Comparison of ENCODE assay signal across 21 mouse cellular contexts in genomic region chr1:136704139-136704538, GRCm38 (mm10).
DNase-seq lines count a peak whose midpoint lies in the region; ATAC-seq lines count a peak whose summit lies in the region.
"Had no signal": no experiment of that assay in that cellular context is flagged by ENCODE, and none has a peak within 500 bp of the region (broad histone marks: within the 10 kb centered on the region; RNA-seq: fewer than 3 reads in every experiment).

No protein-coding gene starts in this region.

- H3K4me3 ChIP-seq in heart, embryonic 11.5 days (ENCODE audit: low read depth, low read length): no peak overlapping the region
- H3K4me3 ChIP-seq in midbrain, embryonic 16.5 days (ENCODE audit: low read depth, low read length): no peak overlapping the region
- H3K4me3 ChIP-seq: forebrain, embryonic 15.5 days; hindbrain, embryonic 15.5 days; limb, embryonic 12.5 days; liver, embryonic 13.5 days; megakaryocyte, embryonic 14.5 days; midbrain, embryonic 13.5 days; neural tube, embryonic 12.5 days had no signal

- H3K4me1 ChIP-seq in heart, embryonic 11.5 days (ENCODE audit: control insufficient read depth, insufficient read depth, low read length): no peaks in the 10 kb centered on the region
- peaks cover 9% of the 10 kb centered on the region for H3K4me1 ChIP-seq in midbrain, embryonic 16.5 days (ENCODE audit: control insufficient read depth, insufficient read depth, low read length)
- H3K4me1 ChIP-seq: limb, embryonic 12.5 days; neural tube, embryonic 12.5 days had no signal

- no peaks in the 10 kb centered on the region for H3K27me3 ChIP-seq in heart, embryonic 11.5 days (ENCODE audit: control insufficient read depth, insufficient read depth, low read length)
- no peaks in the 10 kb centered on the region for H3K27me3 ChIP-seq in midbrain, embryonic 16.5 days (ENCODE audit: control insufficient read depth, insufficient read depth, low read depth, low read length)
- H3K27me3 ChIP-seq: forebrain, embryonic 15.5 days; hindbrain, embryonic 15.5 days; limb, embryonic 12.5 days; liver, embryonic 13.5 days; midbrain, embryonic 13.5 days; neural tube, embryonic 12.5 days had no signal

- WGBS in heart, embryonic 11.5 days (ENCODE audit: insufficient replicate concordance): 83% methylated on average over 5 of the region's 5 CpGs
- WGBS in midbrain, embryonic 16.5 days: 95% methylated on average over 5 of the region's 5 CpGs

- no peak overlapping the region for H3K9ac ChIP-seq in heart, embryonic 11.5 days (ENCODE audit: low read depth, low read length)
- H3K9ac ChIP-seq in midbrain, embryonic 16.5 days (ENCODE audit: low read depth, low read length): no peak overlapping the region
- H3K9ac ChIP-seq: forebrain, embryonic 15.5 days; hindbrain, embryonic 15.5 days; limb, embryonic 12.5 days; liver, embryonic 13.5 days; midbrain, embryonic 13.5 days; neural tube, embryonic 12.5 days had no signal

- ATAC-seq in heart, embryonic 11.5 days (replicated peaks; ENCODE audit: insufficient number of reproducible peaks, low FRiP score, low TSS enrichment): 0 out of 2 replicates have a peak, but pooled peaks have one; percentile 22
- no peak for ATAC-seq in midbrain, embryonic 16.5 days
- ATAC-seq: CD4-positive, CD25-positive, alpha-beta regulatory T cell, adult 4 months; forebrain, embryonic 15.5 days; midbrain, embryonic 13.5 days had no signal

- peak; percentile 45 for DNase-seq in adrenal gland, postnatal 14 days
- no peak for DNase-seq in adrenal gland, postnatal 36 days
- no peak for DNase-seq in heart, adult 8-10 months (ENCODE audit: low spot score)
- peak; percentile 53 for DNase-seq in fibroblast of lung, adult 2 months (ENCODE audit: low read depth)
- peak; percentile 42 to 47 for DNase-seq in gastrocnemius, postnatal 36 days
- DNase-seq: adrenal gland, adult 8-10 months; cerebellum, postnatal 36 days; kidney, adult 2 months; liver, embryonic 13.5 days; lung, adult 2 months; right cerebral cortex, postnatal 14 days had no signal

- no peak overlapping the region for H3K4me2 ChIP-seq in heart, embryonic 11.5 days
- H3K4me2 ChIP-seq in midbrain, embryonic 16.5 days (ENCODE audit: low read length): no peak overlapping the region
- H3K4me2 ChIP-seq: forebrain, embryonic 15.5 days; hindbrain, embryonic 15.5 days; limb, embryonic 12.5 days; liver, embryonic 13.5 days; midbrain, embryonic 13.5 days; neural tube, embryonic 12.5 days had no signal

- intact Hi-C loops in gastrocnemius, postnatal 36 days (cut with DNase I): no loop called here

- H3K9me3 ChIP-seq in heart, embryonic 11.5 days (replicated peaks; ENCODE audit: control insufficient read depth, low read length): no peaks in the 10 kb centered on the region
- no peaks in the 10 kb centered on the region for H3K9me3 ChIP-seq in midbrain, embryonic 16.5 days (replicated peaks; ENCODE audit: control insufficient read depth, low read length, poor library complexity, severe bottlenecking)
- H3K9me3 ChIP-seq: forebrain, embryonic 15.5 days; hindbrain, embryonic 15.5 days; limb, embryonic 12.5 days; liver, embryonic 13.5 days; midbrain, embryonic 13.5 days; neural tube, embryonic 12.5 days had no signal

- no peak overlapping the region for H3K27ac ChIP-seq in heart, embryonic 11.5 days (ENCODE audit: low read depth, low read length)
- no peak overlapping the region for H3K27ac ChIP-seq in midbrain, embryonic 16.5 days (ENCODE audit: low read length)
- H3K27ac ChIP-seq: forebrain, embryonic 15.5 days; hindbrain, embryonic 15.5 days; kidney, postnatal 0 days; limb, embryonic 12.5 days; liver, embryonic 13.5 days; midbrain, embryonic 13.5 days; neural tube, embryonic 12.5 days had no signal

- H3K36me3 ChIP-seq in heart, embryonic 11.5 days (ENCODE audit: control insufficient read depth, insufficient read depth, low read length): no peaks in the 10 kb centered on the region
- no peaks in the 10 kb centered on the region for H3K36me3 ChIP-seq in midbrain, embryonic 16.5 days (ENCODE audit: control insufficient read depth, insufficient read depth, low read length)
- H3K36me3 ChIP-seq: forebrain, embryonic 15.5 days; hindbrain, embryonic 15.5 days; limb, embryonic 12.5 days; liver, embryonic 13.5 days; midbrain, embryonic 13.5 days; neural tube, embryonic 12.5 days had no signal

Comparison
In these comparisons a context has a peak if more than half of its experiments do, and no peak if none do; other contexts are left out.
1. DNase-seq: peak in adrenal gland, postnatal 14 days (single experiment), fibroblast of lung, adult 2 months (single experiment) and gastrocnemius, postnatal 36 days (2 of 2); none in adrenal gland, postnatal 36 days (0 of 2) and heart, adult 8-10 months (single experiment).